Mouse (Mus musculus) ES-Bruce4 (cell line): ENCODE results near the gene Rheb.

Source experiments
- CTCF ChIP-seq: IDR thresholded peaks from one replicate; pipeline ENCODE4 v1.8.1; 2011; ENCODE audit warnings: low read depth, low read length
- POLR2A ChIP-seq: IDR thresholded peaks from one replicate; pipeline ENCODE4 v1.8.1; 2011; ENCODE audit warnings: low read length; ENCODE audit not compliant: insufficient read depth

- no peak for TF ChIP-seq POLR2A
- TF ChIP-seq CTCF: no peak
Observed at GRCm38 (mm10) chr5:24801841-24802624, 40.4 kb downstream of the Rheb start.
